Comparison of ENCODE assay signal across 8 mouse cellular contexts in the genomic region with DNA sequence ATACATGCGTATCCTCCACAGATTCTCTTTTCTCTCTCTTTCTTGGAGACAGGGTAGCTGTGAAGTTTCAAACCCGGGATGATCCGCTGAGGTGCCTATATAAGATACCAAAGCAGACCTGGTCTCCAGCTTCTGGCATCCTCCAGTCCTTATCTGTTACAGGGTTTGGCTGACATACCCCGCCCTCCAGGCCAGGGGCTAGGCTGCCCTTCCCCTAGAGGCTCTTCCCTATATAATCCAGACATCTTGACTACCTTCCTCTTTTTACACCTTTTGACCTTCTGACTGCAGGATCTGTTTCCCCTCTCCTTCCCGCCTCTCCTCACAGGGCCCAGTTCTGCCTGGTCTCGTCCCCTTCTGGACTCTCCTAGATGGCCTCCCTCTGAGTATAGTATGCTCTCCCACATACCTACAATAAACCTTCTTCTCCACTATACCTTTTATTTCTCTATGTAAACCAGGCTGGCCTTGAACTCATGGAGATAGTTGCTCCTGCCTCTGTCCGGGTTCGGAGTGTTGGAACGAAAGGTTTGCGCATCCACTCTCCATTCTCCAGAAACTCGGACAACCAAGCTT. TPM values are rescaled to one million over a fixed set of nuclear protein-coding genes. Genes with fewer than 3 reads are reported as not detected.
DNase-seq lines count a peak whose midpoint lies in the region; ATAC-seq and TF ChIP-seq lines count a peak whose summit lies in the region.

No protein-coding gene starts in this region.

- no peak for DNase-seq in kidney, adult 9 months
- DNase-seq in embryonic facial prominence, embryonic 10.5 days (ENCODE audit: low spot score): peak; percentile 19
- no peak for DNase-seq in hindbrain, postnatal 0 days (ENCODE audit: low spot score)
- no peak for DNase-seq in layer of hippocampus, adult 11-12 months (ENCODE audit: low spot score)
- DNase-seq in layer of hippocampus, adult 18-20 months (ENCODE audit: low spot score in 2 of 2): no peak
- no peak for DNase-seq in gastrocnemius, adult 18-20 months (ENCODE audit: low spot score)

- H3K4me3 ChIP-seq in kidney, embryonic 16.5 days (ENCODE audit: low read length): peak overlapping the region; percentile 82
- H3K4me3 ChIP-seq in embryonic facial prominence, embryonic 10.5 days: peak overlapping the region; percentile 100
- H3K4me3 ChIP-seq in hindbrain, postnatal 0 days (ENCODE audit: low read length): peak overlapping the region; percentile 92
- peak overlapping the region; percentile 95 for H3K4me3 ChIP-seq in midbrain, embryonic 12.5 days

- peak overlapping the region; percentile 96 for H3K9ac ChIP-seq in kidney, embryonic 16.5 days (replicated peaks; ENCODE audit: low read length)
- H3K9ac ChIP-seq in hindbrain, postnatal 0 days (replicated peaks; ENCODE audit: low read length): peak overlapping the region; percentile 88
- H3K9ac ChIP-seq in midbrain, embryonic 12.5 days (replicated peaks): peak overlapping the region; percentile 95

- peak overlapping the region; percentile 69 for H3K27ac ChIP-seq in kidney, embryonic 16.5 days (ENCODE audit: low read length)
- H3K27ac ChIP-seq in embryonic facial prominence, embryonic 10.5 days (replicated peaks): peak overlapping the region; percentile 99
- peak overlapping the region; percentile 90 for H3K27ac ChIP-seq in hindbrain, postnatal 0 days
- peak overlapping the region; percentile 91 for H3K27ac ChIP-seq in midbrain, embryonic 12.5 days (replicated peaks)

- no peaks in the 10 kb centered on the region for H3K9me3 ChIP-seq in kidney, embryonic 16.5 days (ENCODE audit: low read length)
- no peaks in the 10 kb centered on the region for H3K9me3 ChIP-seq in embryonic facial prominence, embryonic 10.5 days
- no peaks in the 10 kb centered on the region for H3K9me3 ChIP-seq in hindbrain, postnatal 0 days (ENCODE audit: low read length)
- no peaks in the 10 kb centered on the region for H3K9me3 ChIP-seq in midbrain, embryonic 12.5 days

- H3K4me1 ChIP-seq in kidney, embryonic 16.5 days (ENCODE audit: insufficient read depth, low read length): peaks cover 25% of the 10 kb centered on the region
- peaks cover 29% of the 10 kb centered on the region for H3K4me1 ChIP-seq in embryonic facial prominence, embryonic 10.5 days
- H3K4me1 ChIP-seq in hindbrain, postnatal 0 days (ENCODE audit: insufficient read depth, low read length): peaks cover 19% of the 10 kb centered on the region
- peaks cover 30% of the 10 kb centered on the region for H3K4me1 ChIP-seq in midbrain, embryonic 12.5 days

- H3K4me2 ChIP-seq in kidney, embryonic 16.5 days (replicated peaks; ENCODE audit: low read depth, low read length): peak overlapping the region; percentile 81
- peak overlapping the region; percentile 83 for H3K4me2 ChIP-seq in hindbrain, postnatal 0 days (ENCODE audit: low read depth, low read length)
- H3K4me2 ChIP-seq in midbrain, embryonic 12.5 days (replicated peaks): peak overlapping the region; percentile 81

- H3K27me3 ChIP-seq in kidney, embryonic 16.5 days (ENCODE audit: insufficient read depth, low read length): no peaks in the 10 kb centered on the region
- no peaks in the 10 kb centered on the region for H3K27me3 ChIP-seq in embryonic facial prominence, embryonic 10.5 days (replicated peaks; ENCODE audit: low read depth, poor library complexity, severe bottlenecking)
- no peaks in the 10 kb centered on the region for H3K27me3 ChIP-seq in hindbrain, postnatal 0 days (ENCODE audit: insufficient read depth, low read length)
- H3K27me3 ChIP-seq in midbrain, embryonic 12.5 days: no peaks in the 10 kb centered on the region

- H3K36me3 ChIP-seq in kidney, embryonic 16.5 days (ENCODE audit: insufficient read depth, low read length): peaks cover 16% of the 10 kb centered on the region
- peaks cover 28% of the 10 kb centered on the region for H3K36me3 ChIP-seq in embryonic facial prominence, embryonic 10.5 days (replicated peaks)
- H3K36me3 ChIP-seq in hindbrain, postnatal 0 days (ENCODE audit: insufficient read depth, low read length): peaks cover 9% of the 10 kb centered on the region
- peaks cover 17% of the 10 kb centered on the region for H3K36me3 ChIP-seq in midbrain, embryonic 12.5 days

- peak; percentile 40; the same call in 1 of the 2 replicates for ATAC-seq in kidney, embryonic 16.5 days (ENCODE audit: low FRiP score, low TSS enrichment)
- peak; percentile 58 for ATAC-seq in hindbrain, postnatal 0 days
- ATAC-seq in midbrain, embryonic 12.5 days (ENCODE audit: low FRiP score, low read depth): peak; percentile 57; the same call in 1 of the 2 replicates

- WGBS in kidney, embryonic 16.5 days: 25% methylated on average over 11 of the region's 11 CpGs
- 30% methylated on average over 11 of the region's 11 CpGs for WGBS in embryonic facial prominence, embryonic 10.5 days
- WGBS in hindbrain, postnatal 0 days: 27% methylated on average over 11 of the region's 11 CpGs
- WGBS in midbrain, embryonic 12.5 days: 30% methylated on average over 11 of the region's 11 CpGs

- TF ChIP-seq CTCF in hindbrain, postnatal 0 days (IDR thresholded peaks at IDR 0.05; ENCODE audit: low read depth): no peak; the same call in 1 of the 2 replicates

RNA-seq across cellular contexts. Expression of a gene that starts 0.6 kb away (rescaled TPM):
- 208 and 258 TPM in 2 replicates for polyA plus RNA-seq in kidney, embryonic 16.5 days (2015; fragmentation: Nextera tagmentation; extraction: Ambion mirVana)
- polyA plus RNA-seq in embryonic facial prominence, embryonic 10.5 days (2016; fragmentation: Nextera tagmentation; extraction: Ambion mirVana): 391 and 411 TPM in 2 replicates
- total RNA-seq in hindbrain, postnatal 0 days (2014; rRNA removed): 42.5 and 47.5 TPM in 2 replicates
- polyA plus RNA-seq in hindbrain, postnatal 0 days (2015; fragmentation: Nextera tagmentation; extraction: Ambion mirVana): 119 and 127 TPM in 2 replicates
- polyA plus RNA-seq in midbrain, embryonic 12.5 days (2016; fragmentation: Nextera tagmentation; extraction: Ambion mirVana): 346 and 358 TPM in 2 replicates
- total RNA-seq in layer of hippocampus, adult 18-20 months (2021): 10 to 100 TPM; 81.2 to 88.2 TPM
- total RNA-seq in gastrocnemius, adult 18-20 months (2021): 10 to 100 TPM in 1 of 2 experiments, 1 to 10 TPM in 1; 9.6 to 13.2 TPM

RNA-seq across cellular contexts. Expression of a gene that starts 14.6 kb away (rescaled TPM):
- polyA plus RNA-seq in kidney, embryonic 16.5 days (2015; fragmentation: Nextera tagmentation; extraction: Ambion mirVana): 25.2 and 32.0 TPM in 2 replicates
- 34.8 and 38.0 TPM in 2 replicates for polyA plus RNA-seq in embryonic facial prominence, embryonic 10.5 days (2016; fragmentation: Nextera tagmentation; extraction: Ambion mirVana)
- total RNA-seq in hindbrain, postnatal 0 days (2014; rRNA removed): 22.4 and 25.1 TPM in 2 replicates
- polyA plus RNA-seq in hindbrain, postnatal 0 days (2015; fragmentation: Nextera tagmentation; extraction: Ambion mirVana): 27.5 and 32.1 TPM in 2 replicates
- polyA plus RNA-seq in midbrain, embryonic 12.5 days (2016; fragmentation: Nextera tagmentation; extraction: Ambion mirVana): 39.7 and 43.6 TPM in 2 replicates
- 10 to 100 TPM; 17.9 to 21.8 TPM for total RNA-seq in layer of hippocampus, adult 18-20 months (2021)
- total RNA-seq in gastrocnemius, adult 18-20 months (2021): 10 to 100 TPM; 23.6 to 24.7 TPM

RNA-seq across cellular contexts. Expression of a gene that starts 14.7 kb away (rescaled TPM):
- polyA plus RNA-seq in kidney, embryonic 16.5 days (2015; fragmentation: Nextera tagmentation; extraction: Ambion mirVana): 56.3 and 58.5 TPM in 2 replicates
- polyA plus RNA-seq in embryonic facial prominence, embryonic 10.5 days (2016; fragmentation: Nextera tagmentation; extraction: Ambion mirVana): 54.2 and 55.7 TPM in 2 replicates
- total RNA-seq in hindbrain, postnatal 0 days (2014; rRNA removed): 12.4 and 18.4 TPM in 2 replicates
- 59.2 and 61.6 TPM in 2 replicates for polyA plus RNA-seq in hindbrain, postnatal 0 days (2015; fragmentation: Nextera tagmentation; extraction: Ambion mirVana)
- 50.8 and 57.3 TPM in 2 replicates for polyA plus RNA-seq in midbrain, embryonic 12.5 days (2016; fragmentation: Nextera tagmentation; extraction: Ambion mirVana)
- total RNA-seq in layer of hippocampus, adult 18-20 months (2021): 10 to 100 TPM; 22.7 to 26.4 TPM
- total RNA-seq in gastrocnemius, adult 18-20 months (2021): 10 to 100 TPM; 18.2 to 18.3 TPM

RNA-seq across cellular contexts. Expression of a gene that starts 22.4 kb away (rescaled TPM):
- 1,046 and 1,071 TPM in 2 replicates for polyA plus RNA-seq in kidney, embryonic 16.5 days (2015; fragmentation: Nextera tagmentation; extraction: Ambion mirVana)
- 716 and 739 TPM in 2 replicates for polyA plus RNA-seq in embryonic facial prominence, embryonic 10.5 days (2016; fragmentation: Nextera tagmentation; extraction: Ambion mirVana)
- total RNA-seq in hindbrain, postnatal 0 days (2014; rRNA removed): 1,147 and 1,391 TPM in 2 replicates
- polyA plus RNA-seq in hindbrain, postnatal 0 days (2015; fragmentation: Nextera tagmentation; extraction: Ambion mirVana): 1,694 and 1,700 TPM in 2 replicates
- 768 and 803 TPM in 2 replicates for polyA plus RNA-seq in midbrain, embryonic 12.5 days (2016; fragmentation: Nextera tagmentation; extraction: Ambion mirVana)
- total RNA-seq in layer of hippocampus, adult 18-20 months (2021): 100 to 1,000 TPM; 742 to 760 TPM
- 10 to 100 TPM; 42.5 to 67.7 TPM for total RNA-seq in gastrocnemius, adult 18-20 months (2021)

RNA-seq across cellular contexts. Expression of a gene that starts 25.5 kb away (rescaled TPM):
- 1,559 and 1,634 TPM in 2 replicates for polyA plus RNA-seq in kidney, embryonic 16.5 days (2015; fragmentation: Nextera tagmentation; extraction: Ambion mirVana)
- 1,787 and 1,839 TPM in 2 replicates for polyA plus RNA-seq in embryonic facial prominence, embryonic 10.5 days (2016; fragmentation: Nextera tagmentation; extraction: Ambion mirVana)
- total RNA-seq in hindbrain, postnatal 0 days (2014; rRNA removed): 184 and 239 TPM in 2 replicates
- polyA plus RNA-seq in hindbrain, postnatal 0 days (2015; fragmentation: Nextera tagmentation; extraction: Ambion mirVana): 1,016 and 1,030 TPM in 2 replicates
- 1,312 and 1,433 TPM in 2 replicates for polyA plus RNA-seq in midbrain, embryonic 12.5 days (2016; fragmentation: Nextera tagmentation; extraction: Ambion mirVana)
- 100 to 1,000 TPM; 720 to 803 TPM for total RNA-seq in layer of hippocampus, adult 18-20 months (2021)
- total RNA-seq in gastrocnemius, adult 18-20 months (2021): 10 to 100 TPM; 44.1 to 75.5 TPM
